Comparison of ENCODE assay signal across 9 mouse cellular contexts in the genomic region with DNA sequence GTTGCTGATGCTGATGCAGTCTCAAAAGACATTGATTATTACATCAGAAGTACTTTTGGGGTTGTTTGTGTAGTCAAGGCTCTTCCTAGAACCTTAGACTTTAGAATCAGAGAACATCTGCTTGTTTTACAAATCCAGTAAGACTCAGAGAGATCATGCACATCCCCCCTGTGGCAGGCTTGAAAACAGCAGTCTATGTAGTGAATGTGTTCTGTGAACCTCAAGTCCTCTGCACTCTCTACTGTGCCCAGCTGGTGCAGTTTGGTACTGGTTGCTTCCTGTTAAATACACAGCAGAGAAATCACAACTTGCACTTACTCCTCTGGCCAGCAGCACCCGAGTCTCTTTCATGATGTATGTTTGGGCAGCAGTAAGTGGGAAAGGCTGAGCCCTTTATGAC. TPM values are rescaled to one million over a fixed set of nuclear protein-coding genes. Genes with fewer than 3 reads are reported as not detected.
DNase-seq lines count a peak whose midpoint lies in the region; ATAC-seq and TF ChIP-seq lines count a peak whose summit lies in the region.
"Had no signal": no experiment of that assay in that cellular context is flagged by ENCODE, and none has a peak within 500 bp of the region (broad histone marks: within the 10 kb centered on the region; RNA-seq: fewer than 3 reads in every experiment).

No protein-coding gene starts in this region.

- H3K36me3 ChIP-seq in C2C12 (ENCODE audit: control insufficient read depth, insufficient read depth): no peaks in the 10 kb centered on the region
- H3K36me3 ChIP-seq in hindbrain, postnatal 0 days (ENCODE audit: insufficient read depth, low read length): no peaks in the 10 kb centered on the region
- no peaks in the 10 kb centered on the region for H3K36me3 ChIP-seq in midbrain, embryonic 14.5 days (ENCODE audit: control insufficient read depth, insufficient read depth, low read length)
- H3K36me3 ChIP-seq: G1E had no signal

- no peak overlapping the region for H3K9ac ChIP-seq in hindbrain, postnatal 0 days (replicated peaks; ENCODE audit: low read length)
- H3K9ac ChIP-seq in midbrain, embryonic 14.5 days (replicated peaks; ENCODE audit: low read length): no peak overlapping the region

- intact Hi-C loops in left cerebral cortex, adult 2 months (cut with DNase I): no loop called here

- H3K27me3 ChIP-seq in C2C12 (ENCODE audit: control insufficient read depth, insufficient read depth, insufficient read length): no peaks in the 10 kb centered on the region
- H3K27me3 ChIP-seq in hindbrain, postnatal 0 days (ENCODE audit: insufficient read depth, low read length): no peaks in the 10 kb centered on the region
- no peaks in the 10 kb centered on the region for H3K27me3 ChIP-seq in midbrain, embryonic 14.5 days (ENCODE audit: control insufficient read depth, insufficient read depth, low read length)

- H3K79me3 ChIP-seq in C2C12 (ENCODE audit: low read depth): no peaks in the 10 kb centered on the region

- no peak overlapping the region for H3K4me2 ChIP-seq in hindbrain, postnatal 0 days (ENCODE audit: low read depth, low read length)
- H3K4me2 ChIP-seq in midbrain, embryonic 14.5 days (ENCODE audit: low read length): no peak overlapping the region

- peak; percentile 36 to 42 for DNase-seq in cerebellum, postnatal 4 days (ENCODE audit: low spot score in 2 of 2)
- no peak for DNase-seq in cerebellum, adult 9-10 months
- DNase-seq in hindbrain, postnatal 0 days (ENCODE audit: low spot score): peak; percentile 79
- DNase-seq in left cerebral cortex, adult 2 months (ENCODE audit: extremely low spot score in 1 of 2, low spot score in 2 of 2): peak; percentile 42 to 68
- peak; percentile 71 for DNase-seq in midbrain, embryonic 14.5 days
- peak; percentile 52 for DNase-seq in testis, postnatal 14 days (ENCODE audit: low spot score)

- ATAC-seq in hindbrain, postnatal 0 days: peak; percentile 91
- no peak for ATAC-seq in midbrain, embryonic 14.5 days (ENCODE audit: low FRiP score, low TSS enrichment)

- no peak overlapping the region for H3K27ac ChIP-seq in bone marrow, adult 2 months (ENCODE audit: control insufficient read depth, insufficient read depth, low read depth, low read length, poor library complexity)
- H3K27ac ChIP-seq in hindbrain, postnatal 0 days: no peak overlapping the region
- no peak overlapping the region for H3K27ac ChIP-seq in left cerebral cortex, adult 2 months
- H3K27ac ChIP-seq in midbrain, embryonic 14.5 days (replicated peaks; ENCODE audit: low read depth, low read length): no peak overlapping the region

- H3K4me3 ChIP-seq in C2C12 (ENCODE audit: insufficient read depth, poor library complexity, severe bottlenecking): no peak overlapping the region
- H3K4me3 ChIP-seq in bone marrow, adult 2 months (replicated peaks; ENCODE audit: control insufficient read depth, low read depth, low read length): no peak overlapping the region
- no peak overlapping the region for H3K4me3 ChIP-seq in hindbrain, postnatal 0 days (ENCODE audit: low read length)
- no peak overlapping the region for H3K4me3 ChIP-seq in left cerebral cortex, adult 2 months
- H3K4me3 ChIP-seq in midbrain, embryonic 14.5 days (replicated peaks; ENCODE audit: low read depth, low read length): no peak overlapping the region

- no peaks in the 10 kb centered on the region for H3K4me1 ChIP-seq in bone marrow, adult 2 months (ENCODE audit: control insufficient read depth, insufficient read depth, low read length)
- H3K4me1 ChIP-seq in hindbrain, postnatal 0 days (ENCODE audit: insufficient read depth, low read length): no peaks in the 10 kb centered on the region
- no peaks in the 10 kb centered on the region for H3K4me1 ChIP-seq in midbrain, embryonic 14.5 days (ENCODE audit: control insufficient read depth, insufficient read depth, low read length)

- WGBS in bone marrow, adult 2 months: 0% methylated on average over 1 of the region's 1 CpGs
- 40% methylated on average over 1 of the region's 1 CpGs for WGBS in hindbrain, postnatal 0 days
- WGBS in midbrain, embryonic 14.5 days: 27% methylated on average over 1 of the region's 1 CpGs

- TF ChIP-seq CTCF in C2C12 (IDR thresholded peaks at IDR 0.05; ENCODE audit: control insufficient read depth, insufficient read depth, insufficient read length): peak; percentile 5
- 0 out of 2 replicates have a peak, but pooled peaks have one; percentile 8 for TF ChIP-seq CTCF in bone marrow, adult 2 months (IDR thresholded peaks at IDR 0.05; ENCODE audit: control insufficient read depth, insufficient read depth, low read length)
- peak; percentile 78 for TF ChIP-seq CTCF in hindbrain, postnatal 0 days (IDR thresholded peaks at IDR 0.05; ENCODE audit: low read depth)
- TF ChIP-seq CTCF in left cerebral cortex, adult 2 months (IDR thresholded peaks at IDR 0.05): peak; percentile 74

- H3K79me2 ChIP-seq in C2C12 (ENCODE audit: control insufficient read depth, insufficient read depth): no peaks in the 10 kb centered on the region

- H3K9me3 ChIP-seq in hindbrain, postnatal 0 days (ENCODE audit: low read length): no peaks in the 10 kb centered on the region
- H3K9me3 ChIP-seq in midbrain, embryonic 14.5 days (ENCODE audit: control insufficient read depth, low read length): no peaks in the 10 kb centered on the region
- H3K9me3 ChIP-seq: G1E had no signal

- TF ChIP-seq POLR2A in bone marrow, adult 2 months (IDR thresholded peaks at IDR 0.05; ENCODE audit: borderline replicate concordance, control insufficient read depth, low read depth, low read length): no peak

- no peak overlapping the region for H3ac ChIP-seq in C2C12 (ENCODE audit: control insufficient read depth, insufficient read length, low read depth)

TF ChIP-seq in C2C12, 6 proteins besides CTCF, POLR2A, EP300 and RAD21:
- TF ChIP-seq MYOG (IDR thresholded peaks at IDR 0.05; ENCODE audit: control insufficient read depth, extremely low read depth, insufficient read length): no peak
- TF ChIP-seq USF1 (IDR thresholded peaks at IDR 0.05; ENCODE audit: low read depth): no peak
- TF ChIP-seq CEBPB (IDR thresholded peaks at IDR 0.05; ENCODE audit: low read depth): no peak
- TF ChIP-seq MAX (IDR thresholded peaks at IDR 0.05): no peak
- no peak for TF ChIP-seq FOSL1 (IDR thresholded peaks at IDR 0.05; ENCODE audit: insufficient read depth, low read length, poor library complexity, severe bottlenecking)
- no peak for TF ChIP-seq MYOD1 (IDR thresholded peaks at IDR 0.05; ENCODE audit: control insufficient read depth, insufficient read length, low read depth)

RNA-seq across cellular contexts. Expression of gene Dtnb, which starts 11.6 kb away (rescaled TPM):
- polyA plus RNA-seq in C2C12 (2012; fragmentation: generic; extraction: Trizol): 10.0 TPM
- polyA plus RNA-seq in bone marrow, adult 2 months (2011; ENCODE audit: insufficient read depth, insufficient read length, low replicate concordance, missing spikeins): 22.5 and 34.6 TPM in 2 replicates
- 47.8 and 54.3 TPM in 2 replicates for total RNA-seq in hindbrain, postnatal 0 days (2014; rRNA removed)
- 48.4 and 51.6 TPM in 2 replicates for polyA plus RNA-seq in hindbrain, postnatal 0 days (2015; fragmentation: Nextera tagmentation; extraction: Ambion mirVana)
- total RNA-seq in left cerebral cortex, adult 2 months (2021): 100 to 1,000 TPM; 106 to 115 TPM
- polyA plus RNA-seq in midbrain, embryonic 14.5 days (2014; fragmentation: Nextera tagmentation; extraction: Ambion mirVana): 46.7 and 50.9 TPM in 2 replicates
- polyA plus RNA-seq: G1E had no signal

Comparison
In these comparisons a context has a peak if more than half of its experiments do, and no peak if none do; other contexts are left out.
1. CTCF ChIP-seq: peak in every context shown above with its lines; median percentile 78 in hindbrain, postnatal 0 days; 74 in left cerebral cortex, adult 2 months; 8 in bone marrow, adult 2 months; 5 in C2C12.